ENCODE assay signal across 13 mouse cellular contexts in genomic region chr11:121433397-121433796, GRCm38 (mm10). TPM values are rescaled to one million over a fixed set of nuclear protein-coding genes. Genes with fewer than 3 reads are reported as not detected.
DNase-seq lines count a peak whose midpoint lies in the region; ATAC-seq and TF ChIP-seq lines count a peak whose summit lies in the region.
"Had no signal": no experiment of that assay in that cellular context is flagged by ENCODE, and none has a peak within 500 bp of the region (broad histone marks: within the 10 kb centered on the region; RNA-seq: fewer than 3 reads in every experiment).

No protein-coding gene starts in this region.

- no peak overlapping the region for H3K4me3 ChIP-seq in heart, embryonic 13.5 days
- no peak overlapping the region for H3K4me3 ChIP-seq in bone marrow, adult 2 months (replicated peaks; ENCODE audit: control insufficient read depth, low read depth, low read length)
- H3K4me3 ChIP-seq in erythroblast, embryonic 14.5 days (replicated peaks), result peak overlapping the region; percentile 83
- peak overlapping the region; percentile 84 for H3K4me3 ChIP-seq in liver, embryonic 16.5 days (ENCODE audit: low read depth, low read length)
- no peak overlapping the region for H3K4me3 ChIP-seq in thymus, adult 2 months (ENCODE audit: control insufficient read depth, insufficient read depth, low read length)
- H3K4me3 ChIP-seq: limb, embryonic 15.5 days had no signal

- no peak for TF ChIP-seq POLR2A in bone marrow, adult 2 months (IDR thresholded peaks at IDR 0.05; ENCODE audit: borderline replicate concordance, control insufficient read depth, low read depth, low read length)
- TF ChIP-seq POLR2A in thymus, adult 2 months (IDR thresholded peaks at IDR 0.05; ENCODE audit: control insufficient read depth, extremely low read depth, insufficient read depth, low read length, poor library complexity), result no peak

- H3K27me3 ChIP-seq in heart, embryonic 13.5 days (replicated peaks), result no peaks in the 10 kb centered on the region
- H3K27me3 ChIP-seq in erythroblast, embryonic 14.5 days (ENCODE audit: control insufficient read depth), result no peaks in the 10 kb centered on the region
- no peaks in the 10 kb centered on the region for H3K27me3 ChIP-seq in liver, embryonic 16.5 days (ENCODE audit: control insufficient read depth, insufficient read depth, low read depth, low read length)
- H3K27me3 ChIP-seq in thymus, adult 2 months (ENCODE audit: control insufficient read depth, insufficient read depth, low read length), result no peaks in the 10 kb centered on the region
- H3K27me3 ChIP-seq: hindbrain, embryonic 15.5 days; limb, embryonic 15.5 days had no signal

- H3K27ac ChIP-seq in heart, embryonic 13.5 days (replicated peaks), result peak overlapping the region; percentile 79
- H3K27ac ChIP-seq in bone marrow, adult 2 months (ENCODE audit: control insufficient read depth, insufficient read depth, low read depth, low read length, poor library complexity), result peak overlapping the region; percentile 92
- peak overlapping the region; percentile 100 for H3K27ac ChIP-seq in liver, embryonic 16.5 days (ENCODE audit: low read length)
- no peak overlapping the region for H3K27ac ChIP-seq in thymus, adult 2 months (ENCODE audit: control insufficient read depth, insufficient read depth, low read length)
- H3K27ac ChIP-seq: limb, embryonic 15.5 days had no signal

- H3K9me3 ChIP-seq in heart, embryonic 13.5 days, result no peaks in the 10 kb centered on the region
- H3K9me3 ChIP-seq in erythroblast, embryonic 14.5 days (ENCODE audit: control insufficient read depth, low read length), result no peaks in the 10 kb centered on the region
- H3K9me3 ChIP-seq in liver, embryonic 16.5 days (replicated peaks; ENCODE audit: control insufficient read depth, low read length), result no peaks in the 10 kb centered on the region
- H3K9me3 ChIP-seq: hindbrain, embryonic 15.5 days; limb, embryonic 15.5 days had no signal

- peaks cover 32% of the 10 kb centered on the region for H3K4me1 ChIP-seq in heart, embryonic 13.5 days
- H3K4me1 ChIP-seq in bone marrow, adult 2 months (ENCODE audit: control insufficient read depth, insufficient read depth, low read length), result peaks cover 3% of the 10 kb centered on the region
- peaks cover 91% of the 10 kb centered on the region for H3K4me1 ChIP-seq in erythroblast, embryonic 14.5 days (ENCODE audit: control insufficient read depth)
- peaks cover 47% of the 10 kb centered on the region for H3K4me1 ChIP-seq in liver, embryonic 16.5 days (ENCODE audit: control insufficient read depth, low read depth, low read length)
- peaks cover 14% of the 10 kb centered on the region for H3K4me1 ChIP-seq in thymus, adult 2 months (replicated peaks; ENCODE audit: control insufficient read depth, insufficient read depth, low read length)

- no peak overlapping the region for H3K9ac ChIP-seq in heart, embryonic 13.5 days
- H3K9ac ChIP-seq in liver, embryonic 16.5 days (ENCODE audit: low read depth, low read length), result peak overlapping the region; percentile 72
- H3K9ac ChIP-seq: limb, embryonic 15.5 days had no signal

- H3K4me2 ChIP-seq in heart, embryonic 13.5 days, result peak overlapping the region; percentile 88
- peak overlapping the region; percentile 93 for H3K4me2 ChIP-seq in liver, embryonic 16.5 days (ENCODE audit: low read depth, low read length)

- no peak; the same call in 1 of the 2 replicates for ATAC-seq in heart, embryonic 13.5 days (ENCODE audit: extremely low read depth, insufficient number of reproducible peaks, low FRiP score, low TSS enrichment)
- ATAC-seq in liver, embryonic 16.5 days (ENCODE audit: low read depth), result peak; percentile 77
- no peak for ATAC-seq in frontal cortex, adult (ENCODE audit: low TSS enrichment)
- ATAC-seq: CD4-positive, CD25-positive, alpha-beta regulatory T cell, adult 4 months had no signal

- 33% methylated on average over 4 of the region's 4 CpGs for WGBS in heart, embryonic 13.5 days
- WGBS in bone marrow, adult 2 months, result 66% methylated on average over 4 of the region's 4 CpGs
- WGBS in liver, embryonic 16.5 days (ENCODE audit: insufficient replicate concordance), result 19% methylated on average over 4 of the region's 4 CpGs
- 94% methylated on average over 4 of the region's 4 CpGs for WGBS in thymus, adult 2 months

- TF ChIP-seq CTCF in bone marrow, adult 2 months (IDR thresholded peaks at IDR 0.05; ENCODE audit: control insufficient read depth, insufficient read depth, low read length), result no peak
- no peak for TF ChIP-seq CTCF in thymus, adult 2 months (IDR thresholded peaks at IDR 0.05; ENCODE audit: borderline replicate concordance, control insufficient read depth, extremely low read depth, insufficient read depth, low read length, poor library complexity)

- no peak for DNase-seq in heart, adult 9 months (ENCODE audit: low spot score in 2 of 2)
- DNase-seq in thymus, adult 2 months, result no peak
- no peak for DNase-seq in ovary, postnatal 10 days (ENCODE audit: low spot score)
- DNase-seq: kidney, postnatal 14 days; right cerebral cortex, adult 18-20 months had no signal

- peaks cover 30% of the 10 kb centered on the region for H3K36me3 ChIP-seq in heart, embryonic 13.5 days
- H3K36me3 ChIP-seq in erythroblast, embryonic 14.5 days (ENCODE audit: control insufficient read depth), result peaks cover 88% of the 10 kb centered on the region
- H3K36me3 ChIP-seq in liver, embryonic 16.5 days (ENCODE audit: control insufficient read depth, insufficient read depth), result peaks cover 27% of the 10 kb centered on the region
- H3K36me3 ChIP-seq in thymus, adult 2 months (ENCODE audit: control insufficient read depth, insufficient read depth, low read length), result no peaks in the 10 kb centered on the region

RNA-seq across cellular contexts. Expression of gene Fn3k, which starts 1.3 kb away (rescaled TPM):
- 8.9 and 9.6 TPM in 2 replicates for polyA plus RNA-seq in heart, embryonic 13.5 days (2015; fragmentation: Nextera tagmentation; extraction: Ambion mirVana)
- polyA plus RNA-seq in bone marrow, adult 2 months (2011; ENCODE audit: insufficient read depth, insufficient read length, low replicate concordance, missing spikeins), result 66.5 and 69.0 TPM in 2 replicates
- 24.1 and 24.7 TPM in 2 replicates for polyA plus RNA-seq in erythroblast, embryonic 14.5 days (2012)
- polyA plus RNA-seq in liver, embryonic 16.5 days (2015; fragmentation: Nextera tagmentation; extraction: Ambion mirVana), result 35.3 and 38.4 TPM in 2 replicates
- 7.0 and 9.5 TPM in 2 replicates for polyA plus RNA-seq in thymus, adult 2 months (2012; rRNA removed)
- polyA plus RNA-seq: CD4-positive, CD25-positive, alpha-beta regulatory T cell, adult 4 months had no signal

RNA-seq across cellular contexts. Expression of gene Fn3krp, which starts 12.2 kb away (rescaled TPM):
- polyA plus RNA-seq in heart, embryonic 13.5 days (2015; fragmentation: Nextera tagmentation; extraction: Ambion mirVana), result 4.6 and 5.5 TPM in 2 replicates
- polyA plus RNA-seq in bone marrow, adult 2 months (2011; ENCODE audit: insufficient read depth, insufficient read length, low replicate concordance, missing spikeins), result 29.3 and 53.1 TPM in 2 replicates
- 3.4 and 5.6 TPM in 2 replicates for polyA plus RNA-seq in erythroblast, embryonic 14.5 days (2012)
- polyA plus RNA-seq in liver, embryonic 16.5 days (2015; fragmentation: Nextera tagmentation; extraction: Ambion mirVana), result 28.2 and 36.4 TPM in 2 replicates
- polyA plus RNA-seq in thymus, adult 2 months (2012; rRNA removed), result 7.6 and 9.2 TPM in 2 replicates

RNA-seq across cellular contexts. Expression of gene Tbcd, which starts 18.4 kb away (rescaled TPM):
- 21.0 and 22.1 TPM in 2 replicates for polyA plus RNA-seq in heart, embryonic 13.5 days (2015; fragmentation: Nextera tagmentation; extraction: Ambion mirVana)
- 25.2 and 28.4 TPM in 2 replicates for polyA plus RNA-seq in bone marrow, adult 2 months (2011; ENCODE audit: insufficient read depth, insufficient read length, low replicate concordance, missing spikeins)
- 0.42 and 0.45 TPM in 2 replicates for polyA plus RNA-seq in erythroblast, embryonic 14.5 days (2012)
- polyA plus RNA-seq in liver, embryonic 16.5 days (2015; fragmentation: Nextera tagmentation; extraction: Ambion mirVana), result 19.5 and 21.4 TPM in 2 replicates
- polyA plus RNA-seq in thymus, adult 2 months (2012; rRNA removed), result 86.5 and 90.0 TPM in 2 replicates

RNA-seq across cellular contexts. Expression of gene Rab40b, which starts 45.3 kb away (rescaled TPM):
- 4.6 and 5.0 TPM in 2 replicates for polyA plus RNA-seq in heart, embryonic 13.5 days (2015; fragmentation: Nextera tagmentation; extraction: Ambion mirVana)
- polyA plus RNA-seq in bone marrow, adult 2 months (2011; ENCODE audit: insufficient read depth, insufficient read length, low replicate concordance, missing spikeins), result not detected in 2 replicates
- 0.02 TPM in 1 of 2 replicates, not detected in the other for polyA plus RNA-seq in erythroblast, embryonic 14.5 days (2012)
- 0.56 and 1.2 TPM in 2 replicates for polyA plus RNA-seq in liver, embryonic 16.5 days (2015; fragmentation: Nextera tagmentation; extraction: Ambion mirVana)
- 0.57 and 0.74 TPM in 2 replicates for polyA plus RNA-seq in thymus, adult 2 months (2012; rRNA removed)
- polyA plus RNA-seq: CD4-positive, CD25-positive, alpha-beta regulatory T cell, adult 4 months had no signal

Comparison
In these comparisons a context has a peak if more than half of its experiments do, and no peak if none do; other contexts are left out.
1. H3K4me3 ChIP-seq: peak in erythroblast, embryonic 14.5 days (single experiment) and liver, embryonic 16.5 days (single experiment); none in heart, embryonic 13.5 days (single experiment), bone marrow, adult 2 months (single experiment) and thymus, adult 2 months (single experiment).
2. RNA of gene Tbcd, which starts 18.4 kb away (polyA plus RNA-seq): 86.5 to 90.0 TPM in thymus, adult 2 months, 25.2 to 28.4 TPM in bone marrow, adult 2 months, 19.5 to 21.4 TPM in liver, embryonic 16.5 days and 21.0 to 22.1 TPM in heart, embryonic 13.5 days; 0.42 to 0.45 TPM in erythroblast, embryonic 14.5 days; every median in the first group is over 10 times any median in the second.